Mouse (Mus musculus) erythroid progenitor cell, adult 5-6 weeks (primary cell): Measurements from ENCODE around the gene Gm11027. TPM values are rescaled to one million over a fixed set of nuclear protein-coding genes. Genes with fewer than 3 reads are reported as not detected.
"Not testable (repeated sequence)": the region's sequence is repeated elsewhere in the genome, so short reads cannot be mapped to it uniquely, and the experiment has no call there.

Experiments used
- ATAC-seq: replicated peaks from 2 replicates; pipeline ENCODE4 v1.8.0; 2016; ENCODE audit warnings: moderate number of reproducible peaks, mild to moderate bottlenecking, moderate TSS enrichment, inconsistent platforms; ENCODE audit not compliant: poor library complexity, low FRiP score, severe bottlenecking
- total RNA-seq, 2 experiments: library from RNA; stranded (forward) in 1 of 2; stranded (reverse) in 1 of 2; fragments of 150-400 nt in 1 of 2; fragments of 186-747, 209-891 nt in 1 of 2; gene quantifications; 2 replicates each; pipeline versions ENCODE4 v1.2.3 to v1.2.4; 2015 to 2017; ENCODE audit warnings: low replicate concordance in 2 of 2

Gm11027 gene
- not detected in 2 replicates for total RNA-seq (2015; ENCODE audit: low replicate concordance)
- total RNA-seq (2017; ENCODE audit: low replicate concordance) = not detected in 2 replicates

GRCm38 (mm10) chr12:116275086-116275485 is at the start of gene Gm11027:
Gene Gm11027 (plus strand): TSS chr12:116275386.
- not testable (repeated sequence) for ATAC-seq

- ATAC-seq = no peak
Measured at GRCm38 (mm10) chr12:116226289-116227057, 48.7 kb upstream of the Gm11027 start.

- no peak for ATAC-seq
Measured at GRCm38 (mm10) chr12:116229451-116229850, 45.7 kb upstream of the Gm11027 start.

- no peak for ATAC-seq
Measured at GRCm38 (mm10) chr12:116231612-116232011, 43.6 kb upstream of the Gm11027 start.

- no peak for ATAC-seq
Measured at GRCm38 (mm10) chr12:116232061-116232460, 43.1 kb upstream of the Gm11027 start.

- ATAC-seq = no peak
Measured at GRCm38 (mm10) chr12:116235356-116235755, 39.8 kb upstream of the Gm11027 start.

GRCm38 (mm10) chr12:116236658-116237057 is 38.5 kb upstream of the Gm11027 start:
- no peak for ATAC-seq

DNA sequence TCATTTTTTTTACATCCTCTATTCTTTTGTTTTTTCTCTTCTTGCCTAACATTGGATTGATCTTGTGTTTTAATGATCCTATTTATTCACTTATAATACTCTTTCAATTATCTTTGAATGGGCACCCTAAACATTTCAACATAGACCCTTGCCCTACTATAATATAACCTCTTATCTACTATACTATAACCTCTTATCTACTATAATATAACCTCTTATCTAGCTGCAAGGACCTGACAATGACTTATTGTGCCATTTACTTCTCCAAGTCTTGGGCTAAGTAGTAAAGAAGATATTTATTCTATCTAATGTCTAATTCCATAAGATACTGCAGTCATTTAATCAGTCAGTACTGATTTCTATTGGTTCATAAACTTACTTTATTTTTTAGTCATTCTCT is 36.8 kb upstream of the Gm11027 start:
- ATAC-seq = no peak

- no peak for ATAC-seq
Measured at GRCm38 (mm10) chr12:116238803-116239202, 36.4 kb upstream of the Gm11027 start.

DNA sequence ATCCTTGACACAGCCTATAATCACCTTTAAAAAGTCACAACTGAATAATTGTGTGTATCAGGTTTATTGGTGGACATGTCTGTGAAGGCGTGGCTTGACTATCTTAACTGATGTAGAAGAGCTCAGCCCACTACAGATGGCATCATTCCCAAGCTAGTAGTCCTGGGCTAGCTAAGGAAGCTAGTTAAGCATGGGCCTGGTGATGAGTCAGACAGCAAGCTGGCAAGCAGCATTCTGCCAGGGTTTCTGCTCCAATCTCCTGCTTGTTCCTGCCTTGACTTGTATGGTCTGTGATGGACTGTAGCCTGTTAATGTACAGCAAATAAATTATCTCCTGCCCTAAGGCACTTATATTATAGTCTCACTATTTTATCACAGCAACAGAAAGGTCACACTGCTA is 30.6 kb upstream of the Gm11027 start:
- ATAC-seq = no peak

- no peak for ATAC-seq
Measured at GRCm38 (mm10) chr12:116254652-116255051, 20.5 kb upstream of the Gm11027 start.

GRCm38 (mm10) chr12:116255636-116256035 is 19.6 kb upstream of the Gm11027 start:
- ATAC-seq = peak; percentile 64

- no peak for ATAC-seq
Measured at GRCm38 (mm10) chr12:116258321-116258720, 16.9 kb upstream of the Gm11027 start.

DNA sequence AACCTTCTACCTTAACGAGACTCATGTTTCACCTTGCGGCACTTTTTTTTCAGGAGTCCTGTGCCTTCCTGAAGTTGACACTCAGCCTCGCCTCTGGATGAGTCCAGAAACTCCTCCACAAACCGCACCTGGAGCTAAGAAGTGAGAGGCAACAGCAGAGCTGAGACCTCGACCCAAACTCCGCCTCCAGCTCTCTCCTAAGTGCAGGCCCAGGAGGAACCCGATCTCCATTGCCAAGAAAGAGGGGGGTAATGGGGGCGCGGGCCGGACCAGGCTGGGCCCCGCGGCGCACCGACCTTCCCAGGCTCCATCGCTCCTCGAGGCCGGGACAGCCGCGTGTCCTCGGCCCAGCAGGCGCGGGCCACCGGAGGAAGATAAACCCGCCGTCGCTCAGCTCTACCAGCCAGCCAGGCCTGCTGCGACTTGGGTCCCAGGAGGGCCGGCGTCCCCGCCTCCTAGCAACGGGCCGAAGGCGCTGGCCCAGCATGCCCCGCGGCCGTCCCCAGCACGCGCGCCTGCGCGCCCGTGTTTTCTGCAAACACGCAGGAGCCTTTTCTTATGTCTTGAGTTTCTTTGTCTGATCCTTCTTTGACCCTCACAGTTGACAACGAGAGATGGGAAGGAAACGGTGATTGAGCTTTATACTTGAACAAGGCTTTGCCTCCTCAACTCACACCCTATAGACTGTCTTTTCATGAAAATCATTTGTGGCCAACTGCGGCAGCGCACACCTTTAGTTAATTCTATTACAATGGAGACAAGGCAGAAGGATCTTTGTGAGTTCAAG is 12.4 kb upstream of the Gm11027 start, which contains the start of gene Wdr60:
Gene Wdr60, minus strand, starts transcription at position 468 of the 787 bp plus-strand sequence.
- peak; percentile 98 for ATAC-seq

DNA sequence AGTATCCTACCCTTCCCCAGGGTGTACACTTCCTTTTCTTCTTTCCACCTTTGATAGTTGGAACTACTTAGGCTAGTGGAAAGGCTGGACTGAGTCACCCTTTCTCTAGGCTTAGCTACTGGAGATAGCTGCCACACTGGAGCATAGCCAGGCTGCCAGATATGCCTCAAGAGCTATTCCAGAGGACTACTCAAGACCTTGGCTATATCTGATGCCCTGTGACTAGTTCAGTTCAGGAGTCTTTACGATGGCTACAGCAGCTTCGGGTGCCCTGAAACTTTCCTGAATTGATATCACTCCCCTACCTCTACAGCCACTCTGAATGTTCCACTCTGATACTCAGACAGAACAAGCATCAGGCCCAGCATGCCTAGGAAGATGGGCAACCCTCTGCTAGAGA is 10.4 kb upstream of the Gm11027 start:
- no peak for ATAC-seq

- no peak for ATAC-seq
Measured at GRCm38 (mm10) chr12:116265275-116265674, 9.9 kb upstream of the Gm11027 start.

- peak; percentile 51; the same call in 1 of the 2 replicates for ATAC-seq
Measured at GRCm38 (mm10) chr12:116269450-116269849, 5.7 kb upstream of the Gm11027 start.

DNA sequence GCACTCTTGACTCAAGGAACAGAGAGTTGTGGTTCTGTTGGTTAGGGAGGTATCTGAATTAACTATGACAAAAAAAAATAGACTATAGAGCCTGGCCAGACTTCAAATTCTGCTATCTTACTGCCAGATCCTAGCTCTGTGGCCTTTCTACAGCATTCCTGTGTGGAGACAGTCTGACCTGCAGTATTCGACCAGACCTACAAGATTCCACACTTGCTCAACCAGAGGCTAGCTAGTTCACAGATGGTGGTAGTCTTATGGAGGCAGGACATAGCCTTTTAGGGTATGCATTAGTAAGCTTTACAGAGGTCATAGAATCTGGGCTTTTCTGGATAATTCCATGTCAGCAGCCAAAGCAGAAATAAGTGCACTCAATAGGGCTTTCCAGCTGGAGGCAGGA is 4.6 kb upstream of the Gm11027 start:
- no peak for ATAC-seq

DNA sequence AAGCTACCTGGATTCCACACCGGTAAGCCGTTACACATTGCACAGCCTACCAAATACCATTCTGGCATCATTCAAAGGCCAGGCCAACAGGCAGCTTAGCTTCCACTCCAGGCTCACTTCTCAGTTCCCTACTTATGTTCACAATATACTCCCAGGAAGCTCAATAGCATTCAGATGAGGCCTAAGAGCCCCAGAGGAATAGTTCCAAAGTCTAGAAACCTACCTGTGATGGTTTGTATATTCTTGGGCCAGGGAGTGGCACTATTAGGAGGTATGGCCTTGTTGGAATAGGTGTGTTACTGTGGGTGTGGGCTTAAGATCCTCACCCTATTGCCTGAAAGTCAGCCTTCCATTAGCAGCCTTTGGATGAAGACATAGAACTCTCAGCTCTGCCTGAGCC is 4.1 kb upstream of the Gm11027 start:
- no peak for ATAC-seq

- ATAC-seq = no peak
Measured at GRCm38 (mm10) chr12:116273733-116274132, 1.5 kb upstream of the Gm11027 start.

GRCm38 (mm10) chr12:116275631-116276030 is 445 bp downstream of the Gm11027 start:
- no peak for ATAC-seq
